Mouse (Mus musculus): ENCODE measurements around the gene Ppp1r9b. TPM values are rescaled to one million over a fixed set of nuclear protein-coding genes. Genes with fewer than 3 reads are reported as not detected.
"Not testable (repeated sequence)": the region's sequence is repeated elsewhere in the genome, so short reads cannot be mapped to it uniquely, and the experiment has no call there.

Gene Ppp1r9b
- polyA plus RNA-seq, 1 experiment from 2014 or later, result 5.6 TPM

- Histone ChIP-seq H3K27me3 (replicated peaks; ENCODE audit: control insufficient read depth, insufficient read depth, low read length) (no peaks in the 10 kb centered on the region), H3K9me3 (ENCODE audit: control insufficient read depth, low read length) (no peaks in the 10 kb centered on the region), H3K4me3 (ENCODE audit: low read length) (peak within 1 kb of the TSS; percentile 65), H3K4me1 (ENCODE audit: control insufficient read depth, insufficient read depth, low read length) (peaks cover 31% of the 10 kb centered on the region), H3K27ac (ENCODE audit: low read length) (peak within 1 kb of the TSS; percentile 91), H3K36me3 (ENCODE audit: control insufficient read depth, insufficient read depth, low read length) (0 out of 2 replicates have a peak, but pooled peaks cover 2% of the 10 kb centered on the region), H3K9ac (ENCODE audit: low read depth, low read length) (peak within 1 kb of the TSS; percentile 84), H3K4me2 (ENCODE audit: low read depth, low read length) (peak within 1 kb of the TSS; percentile 85)
- ATAC-seq, result peak; percentile 60
- WGBS, result under 1% methylated on average over 32 of the region's 32 CpGs
Observed at GRCm38 (mm10) chr11:95009629-95010014, 18.8 kb downstream of the Ppp1r9b start, which contains the start of gene Samd14. TSS of gene Samd14 (plus strand) at chr11:95009879.

DNA sequence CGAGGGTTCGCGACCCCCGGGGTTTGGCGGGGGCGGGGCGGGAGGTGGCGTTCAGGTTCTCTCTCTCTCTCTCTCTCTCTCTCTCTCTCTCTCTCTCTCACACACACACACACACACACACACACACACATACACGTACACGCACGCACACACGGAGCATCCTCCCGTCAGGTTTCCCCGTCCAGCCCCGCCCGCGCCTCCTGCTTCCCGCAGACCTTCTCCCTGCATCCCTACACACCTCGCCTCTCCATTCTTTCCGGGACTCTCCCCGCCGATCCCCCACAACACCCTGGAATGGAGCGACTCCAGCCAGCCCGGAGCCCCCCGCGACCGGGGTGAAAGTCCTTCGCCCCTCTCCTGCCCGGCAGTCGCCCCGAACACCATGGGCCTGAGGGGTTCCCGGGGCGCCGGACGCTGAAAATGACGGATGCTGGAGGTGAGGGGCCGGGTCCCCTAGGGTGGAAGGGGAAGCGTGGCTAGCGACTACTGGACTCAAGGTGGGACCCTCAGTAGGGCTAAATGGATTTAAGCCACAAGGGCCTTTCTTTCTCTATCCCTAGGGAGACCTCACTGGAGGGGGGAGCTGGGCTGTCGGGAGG is 19.4 kb downstream of the Ppp1r9b start:
- H3K4me1 ChIP-seq (ENCODE audit: control insufficient read depth, insufficient read depth, low read length), result peaks cover 31% of the 10 kb centered on the region
- H3K27me3 ChIP-seq (replicated peaks; ENCODE audit: control insufficient read depth, insufficient read depth, low read length), result no peaks in the 10 kb centered on the region
- 1% methylated on average over 40 of the region's 40 CpGs for WGBS
- H3K27ac ChIP-seq (ENCODE audit: low read length), result peak overlapping the region; percentile 91
- H3K4me2 ChIP-seq (ENCODE audit: low read depth, low read length), result peak overlapping the region; percentile 85
- no peaks in the 10 kb centered on the region for H3K36me3 ChIP-seq (ENCODE audit: control insufficient read depth, insufficient read depth, low read length)
- peak; percentile 25; the same call in 1 of the 2 replicates for ATAC-seq
- H3K9me3 ChIP-seq (ENCODE audit: control insufficient read depth, low read length), result no peaks in the 10 kb centered on the region
- peak overlapping the region; percentile 84 for H3K9ac ChIP-seq (ENCODE audit: low read depth, low read length)
- peak overlapping the region; percentile 65 for H3K4me3 ChIP-seq (ENCODE audit: low read length)

- H3K36me3 ChIP-seq (ENCODE audit: control insufficient read depth, insufficient read depth, low read length); H3K9me3 ChIP-seq (ENCODE audit: control insufficient read depth, low read length); ATAC-seq; H3K27ac ChIP-seq (ENCODE audit: low read length); H3K27me3 ChIP-seq (replicated peaks; ENCODE audit: control insufficient read depth, insufficient read depth, low read length): not testable (repeated sequence)
- Histone ChIP-seq H3K4me3 (ENCODE audit: low read length) (peak overlapping the region; percentile 65), H3K4me2 (ENCODE audit: low read depth, low read length) (peak overlapping the region; percentile 85), H3K4me1 (ENCODE audit: control insufficient read depth, insufficient read depth, low read length) (peaks cover 30% of the 10 kb centered on the region), H3K9ac (ENCODE audit: low read depth, low read length) (peak overlapping the region; percentile 41; the same call in 1 of the 2 replicates)
- 19% methylated on average over 4 of the region's 4 CpGs for WGBS
Observed at GRCm38 (mm10) chr11:95010841-95011403, 20.1 kb downstream of the Ppp1r9b start.

- no peak overlapping the region; the same call in 1 of the 2 replicates for H3K4me3 ChIP-seq (ENCODE audit: low read length)
- no peaks in the 10 kb centered on the region for H3K36me3 ChIP-seq (ENCODE audit: control insufficient read depth, insufficient read depth, low read length)
- peaks cover 25% of the 10 kb centered on the region for H3K4me1 ChIP-seq (ENCODE audit: control insufficient read depth, insufficient read depth, low read length)
- peak overlapping the region; percentile 46 for H3K4me2 ChIP-seq (ENCODE audit: low read depth, low read length)
- no peaks in the 10 kb centered on the region for H3K27me3 ChIP-seq (replicated peaks; ENCODE audit: control insufficient read depth, insufficient read depth, low read length)
- no peak for ATAC-seq
- H3K9me3 ChIP-seq (ENCODE audit: control insufficient read depth, low read length), result no peaks in the 10 kb centered on the region
- H3K27ac ChIP-seq (ENCODE audit: low read length), result no peak overlapping the region
- no peak overlapping the region for H3K9ac ChIP-seq (ENCODE audit: low read depth, low read length)
- WGBS, result 35% methylated on average over 1 of the region's 1 CpGs
Observed at GRCm38 (mm10) chr11:95011416-95011815, 20.6 kb downstream of the Ppp1r9b start.

- no peak overlapping the region for H3K9ac ChIP-seq (ENCODE audit: low read depth, low read length)
- ATAC-seq, result peak; percentile 36; the same call in 1 of the 2 replicates
Observed at GRCm38 (mm10) chr11:95012075-95012474, 21.2 kb downstream of the Ppp1r9b start.

DNA sequence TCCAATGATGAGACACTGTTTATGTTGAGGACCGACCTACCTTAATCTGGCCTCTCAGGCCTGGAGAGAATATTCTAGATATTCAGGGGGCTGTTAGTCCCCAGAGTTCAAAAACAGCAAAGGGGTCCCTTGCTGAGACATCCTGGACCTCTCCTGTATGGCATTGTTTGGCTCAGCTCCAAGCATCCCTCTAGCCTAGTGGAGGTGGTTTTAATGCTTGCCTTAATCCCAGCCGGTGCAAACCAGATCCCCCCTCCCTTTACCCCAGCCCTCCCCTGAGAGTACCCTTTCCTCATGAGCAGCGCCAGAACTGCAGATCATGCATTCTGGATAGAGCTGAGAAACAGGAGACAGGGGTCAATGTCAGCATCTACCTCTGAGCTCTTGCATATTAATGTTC is 21.7 kb downstream of the Ppp1r9b start:
- no peak overlapping the region for H3K4me2 ChIP-seq (ENCODE audit: low read depth, low read length)

More at GRCm38 (mm10) chr11:95012075-95012474, 21.2 kb downstream of the Ppp1r9b start:
- Histone ChIP-seq H3K27me3 (replicated peaks; ENCODE audit: control insufficient read depth, insufficient read depth, low read length) (no peaks in the 10 kb centered on the region), H3K4me1 (ENCODE audit: control insufficient read depth, insufficient read depth, low read length) (peaks cover 21% of the 10 kb centered on the region), H3K4me2 (ENCODE audit: low read depth, low read length) (0 out of 2 replicates have a peak overlapping the region, but pooled peaks have one; percentile 9), H3K36me3 (ENCODE audit: control insufficient read depth, insufficient read depth, low read length) (no peaks in the 10 kb centered on the region), H3K4me3 (ENCODE audit: low read length) (no peak overlapping the region), H3K27ac (ENCODE audit: low read length) (no peak overlapping the region), H3K9me3 (ENCODE audit: control insufficient read depth, low read length) (no peaks in the 10 kb centered on the region)
- WGBS, result 50% methylated on average over 3 of the region's 3 CpGs

GRCm38 (mm10) chr11:95015484-95015883 is 24.6 kb downstream of the Ppp1r9b start:
- Histone ChIP-seq H3K36me3 (ENCODE audit: control insufficient read depth, insufficient read depth, low read length) (0 out of 2 replicates have a peak, but pooled peaks cover 3% of the 10 kb centered on the region), H3K4me2 (ENCODE audit: low read depth, low read length) (no peak overlapping the region), H3K4me3 (ENCODE audit: low read length) (no peak overlapping the region), H3K9me3 (ENCODE audit: control insufficient read depth, low read length) (no peaks in the 10 kb centered on the region), H3K9ac (ENCODE audit: low read depth, low read length) (no peak overlapping the region), H3K27ac (ENCODE audit: low read length) (no peak overlapping the region), H3K4me1 (ENCODE audit: control insufficient read depth, insufficient read depth, low read length) (peaks cover 8% of the 10 kb centered on the region), H3K27me3 (replicated peaks; ENCODE audit: control insufficient read depth, insufficient read depth, low read length) (no peaks in the 10 kb centered on the region)
- no peak for ATAC-seq
- WGBS, result 64% methylated on average over 3 of the region's 3 CpGs

More for the DNA sequence above, 21.7 kb downstream of the Ppp1r9b start:
- H3K4me1 ChIP-seq (ENCODE audit: control insufficient read depth, insufficient read depth, low read length), result peaks cover 18% of the 10 kb centered on the region
- H3K4me3 ChIP-seq (ENCODE audit: low read length), result no peak overlapping the region
- no peaks in the 10 kb centered on the region for H3K36me3 ChIP-seq (ENCODE audit: control insufficient read depth, insufficient read depth, low read length)
- H3K9ac ChIP-seq (ENCODE audit: low read depth, low read length), result no peak overlapping the region
- no peaks in the 10 kb centered on the region for H3K9me3 ChIP-seq (ENCODE audit: control insufficient read depth, low read length)
- H3K27ac ChIP-seq (ENCODE audit: low read length), result no peak overlapping the region
- 29% methylated on average over 3 of the region's 3 CpGs for WGBS
- ATAC-seq, result no peak
- no peaks in the 10 kb centered on the region for H3K27me3 ChIP-seq (replicated peaks; ENCODE audit: control insufficient read depth, insufficient read depth, low read length)

DNA sequence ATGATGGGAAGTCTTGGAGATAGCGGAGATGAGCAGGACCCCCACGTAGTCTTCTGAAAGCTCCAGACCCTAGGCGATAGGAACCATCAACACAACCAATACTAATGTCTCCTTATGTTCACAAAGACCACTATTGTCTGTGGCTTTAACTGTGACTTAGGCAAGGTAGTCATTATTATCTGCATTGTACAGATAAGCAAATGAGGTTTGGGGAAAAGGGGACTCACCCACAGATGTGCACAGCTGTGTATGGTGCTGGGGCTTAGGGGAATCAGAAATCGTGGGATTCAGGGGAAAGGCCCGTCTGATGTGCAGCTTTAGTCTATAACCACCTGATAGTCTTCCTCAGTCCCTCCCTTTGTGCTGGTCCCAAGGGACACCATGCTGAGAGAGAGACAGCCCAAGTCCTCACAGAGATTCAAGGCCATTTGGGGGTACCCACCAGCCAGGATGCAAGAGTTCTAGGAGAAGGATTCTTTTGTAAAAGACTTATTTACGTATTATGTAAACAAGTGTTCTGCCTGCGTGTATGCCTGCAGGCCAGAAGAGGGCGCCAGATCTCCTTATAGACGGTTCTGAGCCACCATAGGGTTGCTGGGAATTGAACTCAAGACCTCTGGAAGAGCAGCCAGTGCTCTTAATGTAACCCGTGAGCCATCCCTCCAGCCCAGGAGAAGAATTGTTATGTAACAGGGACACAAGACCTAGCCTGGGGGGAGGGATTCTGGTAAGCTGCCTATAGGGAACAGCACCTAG is 31.6 kb downstream of the Ppp1r9b start:
- peaks cover 7% of the 10 kb centered on the region; the same call in 1 of the 2 replicates for H3K36me3 ChIP-seq (ENCODE audit: control insufficient read depth, insufficient read depth, low read length)
- no peaks in the 10 kb centered on the region for H3K27me3 ChIP-seq (replicated peaks; ENCODE audit: control insufficient read depth, insufficient read depth, low read length)
- WGBS, result 79% methylated on average over 10 of the region's 10 CpGs

DNA sequence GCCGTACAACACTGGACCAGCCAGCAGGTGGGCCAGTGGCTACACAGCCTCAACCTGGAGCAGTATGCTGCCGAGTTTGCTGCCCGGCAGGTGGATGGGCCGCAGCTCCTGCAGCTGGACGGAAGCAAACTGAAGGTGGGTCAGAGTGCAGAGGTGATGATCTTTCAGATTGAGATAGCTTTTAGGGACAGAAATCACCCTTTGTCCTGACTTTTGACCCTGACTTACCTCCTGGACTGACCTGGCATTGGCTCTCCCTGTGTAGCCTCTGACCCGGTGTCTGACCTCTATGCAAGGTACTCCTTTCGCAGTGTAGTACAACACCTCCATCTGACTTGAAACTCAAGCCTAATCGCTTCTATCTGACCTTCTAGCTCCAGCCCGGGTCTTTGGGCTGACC is 32.6 kb downstream of the Ppp1r9b start:
- Histone ChIP-seq H3K36me3 (ENCODE audit: control insufficient read depth, insufficient read depth, low read length) (peaks cover 7% of the 10 kb centered on the region; the same call in 1 of the 2 replicates), H3K4me1 (ENCODE audit: control insufficient read depth, insufficient read depth, low read length) (no peaks in the 10 kb centered on the region), H3K4me2 (ENCODE audit: low read depth, low read length) (no peak overlapping the region), H3K27me3 (replicated peaks; ENCODE audit: control insufficient read depth, insufficient read depth, low read length) (no peaks in the 10 kb centered on the region), H3K9ac (ENCODE audit: low read depth, low read length) (no peak overlapping the region), H3K9me3 (ENCODE audit: control insufficient read depth, low read length) (no peaks in the 10 kb centered on the region), H3K4me3 (ENCODE audit: low read length) (no peak overlapping the region), H3K27ac (ENCODE audit: low read length) (no peak overlapping the region)
- ATAC-seq, result no peak
- 96% methylated on average over 9 of the region's 9 CpGs for WGBS

More for the DNA sequence above, 31.6 kb downstream of the Ppp1r9b start:
- no peak overlapping the region for H3K4me3 ChIP-seq (ENCODE audit: low read length)
- H3K4me1 ChIP-seq (ENCODE audit: control insufficient read depth, insufficient read depth, low read length), result no peaks in the 10 kb centered on the region
- H3K4me2 ChIP-seq (ENCODE audit: low read depth, low read length), result no peak overlapping the region
- no peak overlapping the region for H3K27ac ChIP-seq (ENCODE audit: low read length)
- no peaks in the 10 kb centered on the region for H3K9me3 ChIP-seq (ENCODE audit: control insufficient read depth, low read length)
- no peak overlapping the region for H3K9ac ChIP-seq (ENCODE audit: low read depth, low read length)
- no peak for ATAC-seq

All from intestine, embryonic 16.5 days (tissue).